Mouse (Mus musculus) neural tube, embryonic 12.5 days (tissue): ENCODE results near the gene Selp. TPM values are rescaled to one million over a fixed set of nuclear protein-coding genes. Genes with fewer than 3 reads are reported as not detected.

ENCODE experiments used
- ATAC-seq: fragments of 200-750 bp; cut with Nextera tagmentation; 2 replicates; pipeline ENCODE4 v1.8.0; 2017; ENCODE audit warnings: low read depth, mild to moderate bottlenecking, moderate TSS enrichment, moderate library complexity; ENCODE audit not compliant: low FRiP score
- H3K27ac ChIP-seq: fragments of 300-500 bp; sonication (generic); 2 replicates; pipeline ENCODE4 v1.5.1; 2016
- H3K27me3 ChIP-seq: fragments of 300-500 bp; sonication (generic); replicated peaks from 2 replicates; pipeline ENCODE4 v1.6.1; 2016; ENCODE audit warnings: mild to moderate bottlenecking
- H3K36me3 ChIP-seq: fragments of 300-500 bp; sonication (generic); 2 replicates; pipeline ENCODE4 v1.6.1; 2016; ENCODE audit warnings: mild to moderate bottlenecking
- H3K4me1 ChIP-seq: fragments of 300-500 bp; sonication (generic); 2 replicates; pipeline ENCODE4 v1.6.1; 2016
- H3K4me2 ChIP-seq: fragments of 300-500 bp; sonication (generic); replicated peaks from 2 replicates; pipeline ENCODE4 v1.6.1; 2016; ENCODE audit warnings: mild to moderate bottlenecking
- H3K4me3 ChIP-seq: fragments of 300-500 bp; sonication (generic); 2 replicates; pipeline ENCODE4 v1.5.1; 2016
- H3K9ac ChIP-seq: fragments of 300-500 bp; sonication (generic); 2 replicates; pipeline ENCODE4 v1.6.1; 2016; ENCODE audit warnings: mild to moderate bottlenecking
- H3K9me3 ChIP-seq: fragments of 300-500 bp; sonication (generic); 2 replicates; pipeline ENCODE4 v1.6.1; 2016; ENCODE audit warnings: mild to moderate bottlenecking
- WGBS: fragments of 180-500 bp; shearing (Covaris S2); methylation state at CpG from one replicate; pipeline ENCODE4 v1.1.7; 2016; 5-methylcytosine and 5-hydroxymethylcytosine counted together
- polyA plus RNA-seq: library from polyadenylated mRNA; unstranded; fragments of >200 nt; fragmentation: Nextera tagmentation; extraction: Ambion mirVana; gene quantifications from 2 replicates; pipeline ENCODE4 v1.2.1, GENCODE M21; 2016

Selp gene
- polyA plus RNA-seq, 1 experiment from 2014 or later: not detected

DNA sequence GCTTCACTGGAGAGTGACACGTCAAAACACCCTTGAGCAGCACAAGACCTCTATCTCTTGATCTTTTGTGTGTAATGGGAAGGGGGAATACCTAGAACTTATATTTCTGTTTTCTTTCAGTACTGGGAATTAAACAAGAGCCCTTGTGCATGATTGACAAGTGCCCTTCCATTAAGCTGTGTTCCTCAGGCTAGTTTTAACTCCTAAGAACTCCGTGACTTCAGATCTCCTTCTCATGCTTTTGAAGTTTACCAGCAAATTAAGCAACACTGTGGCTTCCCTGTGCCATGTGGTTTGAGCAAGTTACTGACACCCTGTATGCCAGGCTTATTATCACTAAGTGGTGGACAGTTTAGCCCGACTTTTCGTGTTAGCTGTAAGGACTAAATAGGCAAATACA, 32.0 kb upstream of the Selp start:
- Histone ChIP-seq H3K36me3 (no peaks in the 10 kb centered on the region), H3K27ac (no peak overlapping the region), H3K4me3 (no peak overlapping the region), H3K4me1 (no peaks in the 10 kb centered on the region), H3K4me2 (no peak overlapping the region), H3K27me3 (no peaks in the 10 kb centered on the region), H3K9ac (no peak overlapping the region), H3K9me3 (no peaks in the 10 kb centered on the region)
- 90% methylated on average over 4 of the region's 4 CpGs for WGBS
- no peak for ATAC-seq

DNA sequence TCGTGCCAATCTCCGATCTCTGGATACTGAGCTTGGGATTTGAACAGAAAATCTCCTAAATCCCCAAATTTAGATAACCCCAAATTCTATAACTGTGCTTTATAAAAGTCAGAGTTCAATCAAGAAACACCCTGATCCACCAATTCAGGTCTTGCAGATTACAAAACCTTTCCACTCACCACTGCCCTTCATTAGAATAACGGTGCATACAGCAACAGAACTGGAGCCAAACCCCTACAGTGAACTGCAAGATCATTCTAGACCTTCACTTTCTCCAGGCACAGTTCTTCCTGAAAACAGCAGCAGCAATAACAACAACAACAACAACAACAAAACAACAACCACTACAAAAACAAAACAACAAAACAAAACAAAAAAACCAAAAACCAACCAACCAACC, 28.3 kb upstream of the Selp start:
- Histone ChIP-seq H3K4me2 (no peak overlapping the region), H3K9me3 (no peaks in the 10 kb centered on the region), H3K4me3 (no peak overlapping the region), H3K27me3 (no peaks in the 10 kb centered on the region), H3K27ac (no peak overlapping the region), H3K9ac (no peak overlapping the region), H3K36me3 (no peaks in the 10 kb centered on the region), H3K4me1 (no peaks in the 10 kb centered on the region)
- ATAC-seq: no peak
- WGBS: 84% methylated on average over 3 of the region's 3 CpGs

DNA sequence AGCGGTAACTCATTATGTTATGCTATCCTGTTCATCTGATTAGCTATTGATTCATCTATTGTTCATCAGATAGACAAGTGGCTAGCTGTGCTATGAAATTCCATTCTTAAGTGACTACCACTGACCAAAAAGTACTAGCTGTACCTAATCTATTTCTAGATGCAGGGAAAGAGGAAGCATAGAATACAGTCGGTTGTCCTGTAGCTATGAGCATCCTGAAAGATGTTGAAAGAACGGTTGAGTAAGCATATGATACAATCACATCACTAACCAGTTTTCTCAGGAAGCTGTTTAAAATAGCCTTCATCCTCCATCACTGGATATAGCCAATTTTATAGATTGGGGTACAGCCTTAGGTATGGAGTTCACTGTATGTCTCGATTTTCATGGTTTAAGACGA, 27.2 kb upstream of the Selp start:
- Histone ChIP-seq H3K27ac (no peak overlapping the region), H3K4me2 (no peak overlapping the region), H3K27me3 (no peaks in the 10 kb centered on the region), H3K9me3 (no peaks in the 10 kb centered on the region), H3K4me3 (no peak overlapping the region), H3K36me3 (no peaks in the 10 kb centered on the region), H3K9ac (no peak overlapping the region), H3K4me1 (no peaks in the 10 kb centered on the region)
- ATAC-seq: no peak
- 93% methylated on average over 5 of the region's 5 CpGs for WGBS

DNA sequence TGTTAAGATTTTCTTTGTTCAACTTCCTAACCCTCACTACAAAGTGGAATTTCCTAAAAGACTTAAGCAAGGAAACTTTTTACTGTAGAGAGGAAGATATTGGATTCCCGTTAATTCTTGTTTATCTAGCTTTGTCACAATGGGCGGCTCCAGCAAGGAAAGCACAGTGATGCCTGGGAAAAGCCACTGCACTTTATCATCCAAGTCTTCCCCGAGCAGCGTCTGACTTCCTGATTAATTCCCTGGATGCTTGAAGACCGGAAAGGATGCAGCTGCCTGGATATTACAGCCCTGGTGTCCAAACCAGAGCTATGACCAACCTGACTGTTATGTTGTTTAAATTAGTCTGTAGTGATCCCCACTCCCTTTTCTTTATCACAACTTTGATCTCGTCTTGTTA, 18.3 kb upstream of the Selp start:
- no peak overlapping the region for H3K9ac ChIP-seq
- no peak overlapping the region for H3K4me3 ChIP-seq
- no peaks in the 10 kb centered on the region for H3K36me3 ChIP-seq
- H3K4me2 ChIP-seq: no peak overlapping the region
- no peaks in the 10 kb centered on the region for H3K4me1 ChIP-seq
- no peaks in the 10 kb centered on the region for H3K9me3 ChIP-seq
- 72% methylated on average over 6 of the region's 6 CpGs for WGBS
- H3K27ac ChIP-seq: no peak overlapping the region
- no peak for ATAC-seq
- no peaks in the 10 kb centered on the region for H3K27me3 ChIP-seq

DNA sequence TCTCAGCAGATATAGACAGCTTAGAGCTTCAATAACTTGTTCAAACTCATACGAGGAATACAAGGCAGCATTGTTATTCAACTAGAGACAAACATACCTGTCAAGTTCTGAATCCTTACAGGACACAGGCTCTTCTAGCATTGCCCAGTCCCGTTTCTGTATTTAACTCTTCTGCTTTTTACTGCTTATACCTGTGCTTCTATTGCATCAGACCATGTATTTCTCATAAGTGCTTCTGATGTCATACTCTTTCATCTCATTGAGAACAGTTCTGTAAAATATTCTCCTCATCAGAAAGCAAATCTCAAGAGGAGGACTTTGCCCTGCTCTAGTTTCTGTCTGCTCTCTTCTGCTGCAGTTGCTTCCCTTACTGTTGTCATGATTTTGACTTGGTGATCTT, 17.2 kb upstream of the Selp start:
- ATAC-seq: no peak
- H3K9me3 ChIP-seq: no peaks in the 10 kb centered on the region
- H3K9ac ChIP-seq: no peak overlapping the region
- 81% methylated on average over 2 of the region's 2 CpGs for WGBS
- H3K27me3 ChIP-seq: no peaks in the 10 kb centered on the region
- H3K4me3 ChIP-seq: no peak overlapping the region
- no peak overlapping the region for H3K4me2 ChIP-seq
- no peak overlapping the region for H3K27ac ChIP-seq
- H3K36me3 ChIP-seq: no peaks in the 10 kb centered on the region
- H3K4me1 ChIP-seq: no peaks in the 10 kb centered on the region

DNA sequence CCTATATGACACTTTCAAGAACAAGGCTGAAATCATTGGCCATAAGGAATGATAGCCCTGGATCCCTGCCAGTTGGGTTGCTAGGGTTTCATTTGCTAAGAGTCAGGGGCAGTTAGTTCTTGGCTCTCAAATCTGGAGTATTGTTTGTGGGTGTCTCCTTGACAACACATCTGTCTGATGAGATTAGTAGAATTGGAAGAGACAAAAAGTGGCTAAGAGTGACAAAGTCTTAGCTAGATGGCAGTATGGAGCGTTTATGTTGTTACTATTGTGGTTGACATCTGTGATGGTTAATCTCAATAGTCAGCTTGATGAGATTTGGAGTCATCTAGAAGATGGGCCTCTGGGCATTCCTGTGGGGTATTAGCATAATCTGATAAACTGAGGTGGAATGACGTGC, 16.7 kb upstream of the Selp start:
- no peaks in the 10 kb centered on the region for H3K9me3 ChIP-seq
- H3K4me2 ChIP-seq: no peak overlapping the region
- no peaks in the 10 kb centered on the region for H3K27me3 ChIP-seq
- 78% methylated on average over 2 of the region's 2 CpGs for WGBS
- no peak overlapping the region for H3K9ac ChIP-seq
- no peak overlapping the region for H3K4me3 ChIP-seq
- H3K27ac ChIP-seq: no peak overlapping the region
- no peaks in the 10 kb centered on the region for H3K36me3 ChIP-seq
- ATAC-seq: no peak
- no peaks in the 10 kb centered on the region for H3K4me1 ChIP-seq

DNA sequence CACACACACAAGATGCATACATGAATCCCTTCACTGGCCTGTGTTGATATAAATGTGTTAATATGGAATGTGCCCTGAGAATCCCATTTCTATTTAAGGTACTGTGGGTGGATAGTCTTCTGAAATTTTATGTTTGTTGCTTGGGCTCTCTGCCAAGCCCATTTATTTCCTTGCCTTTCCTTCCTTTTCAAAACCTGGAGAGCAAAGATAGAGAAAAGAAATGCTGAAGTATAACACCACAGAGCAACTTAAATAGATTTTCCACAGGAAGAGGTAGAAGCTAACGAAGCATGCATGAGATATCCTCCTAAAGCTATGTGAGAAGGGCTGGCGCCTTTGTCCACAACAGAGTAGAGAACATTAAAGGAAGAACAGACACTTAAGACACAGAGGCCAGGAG, 5.3 kb upstream of the Selp start:
- 87% methylated on average over 2 of the region's 2 CpGs for WGBS
- no peak overlapping the region for H3K9ac ChIP-seq
- H3K4me1 ChIP-seq: no peaks in the 10 kb centered on the region
- no peak overlapping the region for H3K4me2 ChIP-seq
- no peak overlapping the region for H3K27ac ChIP-seq
- no peaks in the 10 kb centered on the region for H3K9me3 ChIP-seq
- H3K27me3 ChIP-seq: no peaks in the 10 kb centered on the region
- no peaks in the 10 kb centered on the region for H3K36me3 ChIP-seq
- no peak for ATAC-seq
- H3K4me3 ChIP-seq: no peak overlapping the region

DNA sequence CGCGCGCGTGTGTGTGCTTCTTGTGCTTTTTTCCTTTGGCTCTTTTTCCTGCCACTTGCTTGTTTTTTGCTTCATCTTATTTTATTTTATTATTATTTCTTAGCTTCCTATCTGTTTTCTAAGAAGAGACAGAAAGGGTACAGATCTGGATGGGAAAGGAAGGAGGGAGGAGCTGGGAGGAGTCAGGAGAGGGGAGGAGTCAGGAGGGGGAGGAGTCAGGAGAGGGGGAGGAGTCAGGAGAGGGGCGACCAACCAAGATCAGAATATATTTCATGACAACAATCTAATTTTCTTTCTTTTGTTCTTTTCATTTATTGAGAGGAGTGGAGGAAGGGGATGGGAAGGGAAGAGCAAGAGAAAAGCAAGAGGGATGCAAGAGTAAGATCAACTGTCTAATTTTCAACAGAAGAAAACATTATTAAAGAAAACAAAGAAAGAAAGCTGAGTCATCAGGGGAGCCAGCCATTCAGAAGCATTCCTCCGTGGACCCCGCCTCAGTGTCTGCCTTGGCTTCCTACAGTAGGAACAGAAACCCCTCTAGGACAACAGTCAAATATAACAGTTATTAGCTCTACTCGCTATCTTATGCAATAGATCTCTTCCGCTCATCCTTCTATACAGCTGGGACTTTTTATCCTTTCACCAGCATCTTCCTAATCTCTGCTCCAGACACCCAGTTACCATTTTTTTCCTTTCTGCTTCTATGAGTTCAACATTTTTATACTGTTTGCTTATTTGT, 4.3 kb upstream of the Selp start:
- Histone ChIP-seq H3K27ac (no peak overlapping the region), H3K4me1 (no peaks in the 10 kb centered on the region), H3K27me3 (no peaks in the 10 kb centered on the region), H3K4me2 (no peak overlapping the region), H3K9me3 (no peaks in the 10 kb centered on the region), H3K9ac (no peak overlapping the region), H3K4me3 (no peak overlapping the region), H3K36me3 (no peaks in the 10 kb centered on the region)
- no peak for ATAC-seq
- WGBS: 91% methylated on average over 9 of the region's 9 CpGs

DNA sequence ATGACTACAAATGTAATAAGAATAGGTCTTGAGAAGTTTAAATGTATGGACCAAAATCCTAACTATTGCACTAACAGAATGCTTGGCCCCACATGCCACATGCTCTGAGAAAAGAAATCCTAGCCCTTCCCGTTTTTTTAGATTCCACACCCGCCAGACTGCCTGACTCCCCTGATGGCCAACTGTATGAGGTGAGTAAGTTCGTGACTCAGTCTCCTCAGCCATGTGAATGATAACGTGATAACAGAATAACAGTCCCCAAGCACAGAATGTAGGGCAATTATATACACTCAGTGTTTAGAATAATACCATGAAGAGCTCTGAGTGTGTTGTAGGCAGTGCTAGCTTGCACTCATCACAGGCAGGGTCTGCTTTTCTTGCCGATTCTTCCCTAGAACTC, 784 bp upstream of the Selp start:
- Histone ChIP-seq H3K27me3 (no peaks in the 10 kb centered on the region), H3K4me1 (no peaks in the 10 kb centered on the region), H3K27ac (no peak overlapping the region), H3K9me3 (no peaks in the 10 kb centered on the region), H3K9ac (no peak overlapping the region), H3K4me2 (no peak overlapping the region), H3K4me3 (no peak overlapping the region), H3K36me3 (no peaks in the 10 kb centered on the region)
- 86% methylated on average over 5 of the region's 5 CpGs for WGBS
- ATAC-seq: no peak

DNA sequence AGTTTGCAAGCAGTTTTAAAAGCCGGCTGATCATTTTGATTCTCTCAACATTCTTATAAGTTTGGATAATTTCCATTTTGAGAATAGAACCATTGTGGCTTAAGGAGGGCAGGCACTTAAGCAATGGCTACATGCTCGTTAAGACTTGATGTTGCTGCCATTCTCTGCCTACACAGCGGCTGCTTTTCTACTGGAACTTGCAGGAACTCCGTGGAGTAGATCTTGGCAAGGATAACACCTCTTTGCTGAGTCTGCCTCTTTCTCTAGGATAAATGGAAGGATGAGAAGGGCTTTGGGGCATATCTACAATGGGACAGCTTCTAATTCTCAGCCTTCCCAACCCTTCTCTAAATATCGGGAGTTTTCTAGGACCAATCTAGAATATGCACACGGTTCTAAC, 583 bp downstream of the Selp start:
- H3K27me3 ChIP-seq: no peaks in the 10 kb centered on the region
- H3K4me2 ChIP-seq: no peak overlapping the region
- ATAC-seq: no peak

DNA sequence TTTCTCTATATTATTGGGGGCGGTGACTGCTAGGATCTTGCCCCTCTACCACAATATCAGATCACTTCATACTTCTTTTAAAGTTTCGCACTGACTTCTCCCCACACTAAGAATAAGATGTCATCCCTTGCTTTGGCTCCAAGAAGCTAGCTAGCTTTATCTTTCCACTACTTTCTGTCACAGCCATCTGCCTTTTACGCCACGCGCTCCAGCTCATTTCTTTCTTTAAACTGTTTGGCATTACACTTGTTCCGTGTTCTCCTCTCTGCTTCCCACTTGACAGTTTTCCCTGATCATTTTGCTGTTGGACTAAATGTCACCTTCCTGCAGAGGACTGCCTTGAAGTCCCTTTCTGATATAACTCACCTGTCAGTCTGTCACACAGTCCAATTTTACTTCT, 2.8 kb downstream of the Selp start:
- ATAC-seq: no peak

More for the DNA sequence above, 583 bp downstream of the Selp start:
- H3K27ac ChIP-seq: no peak overlapping the region
- WGBS: 78% methylated on average over 6 of the region's 6 CpGs
- H3K4me1 ChIP-seq: no peaks in the 10 kb centered on the region
- H3K4me3 ChIP-seq: no peak overlapping the region
- no peak overlapping the region for H3K9ac ChIP-seq
- H3K9me3 ChIP-seq: no peaks in the 10 kb centered on the region
- H3K36me3 ChIP-seq: no peaks in the 10 kb centered on the region

DNA sequence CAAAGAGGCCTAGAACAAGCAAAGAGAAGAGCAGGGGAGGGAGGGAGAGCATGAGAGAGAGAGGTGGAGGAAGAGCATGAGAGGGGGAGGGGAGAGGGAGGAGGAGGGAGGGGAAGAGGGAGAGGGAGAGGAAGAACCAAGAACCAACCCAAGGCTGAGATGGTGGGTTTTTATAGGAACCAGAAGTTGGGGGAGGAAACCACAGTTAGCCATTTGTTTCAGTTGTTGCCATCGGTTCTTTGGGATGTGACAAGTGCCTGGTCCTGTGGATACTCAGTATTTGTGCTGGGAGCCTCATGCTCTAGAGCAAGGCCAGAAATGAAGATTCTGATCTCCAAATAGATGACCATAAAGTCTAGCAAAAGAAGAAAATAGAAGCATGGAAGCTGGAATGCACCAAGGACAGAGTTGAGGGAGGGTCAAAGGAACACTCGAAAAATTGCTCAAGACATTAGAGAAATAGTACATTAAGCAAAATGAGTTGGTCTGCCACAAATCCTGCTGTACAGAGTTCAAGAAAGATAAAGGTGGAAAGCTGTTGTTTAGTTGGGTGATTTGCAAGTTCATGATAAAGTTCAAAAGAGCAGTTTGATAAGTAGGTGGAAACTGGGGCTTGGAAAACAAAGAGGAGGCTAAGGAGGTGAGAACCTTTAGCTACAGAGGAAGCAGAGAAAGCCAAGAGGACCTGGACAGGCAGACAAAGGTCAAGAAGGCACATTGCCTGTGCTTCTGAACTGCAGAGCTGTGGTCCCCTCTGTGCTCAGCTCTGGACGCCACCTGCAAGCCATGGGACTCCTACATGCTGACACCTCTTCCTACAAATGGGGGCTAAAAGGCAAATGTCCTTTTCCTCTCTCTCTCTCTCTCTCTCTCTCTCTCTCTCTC, 5.1 kb downstream of the Selp start:
- Histone ChIP-seq H3K4me1 (no peaks in the 10 kb centered on the region), H3K9ac (no peak overlapping the region), H3K27ac (no peak overlapping the region), H3K4me2 (no peak overlapping the region), H3K9me3 (no peaks in the 10 kb centered on the region), H3K4me3 (no peak overlapping the region), H3K27me3 (no peaks in the 10 kb centered on the region), H3K36me3 (no peaks in the 10 kb centered on the region)
- no peak for ATAC-seq
- 79% methylated on average over 3 of the region's 3 CpGs for WGBS

More for the DNA sequence above, 2.8 kb downstream of the Selp start:
- H3K4me3 ChIP-seq: no peak overlapping the region
- no peaks in the 10 kb centered on the region for H3K9me3 ChIP-seq
- H3K27me3 ChIP-seq: no peaks in the 10 kb centered on the region
- H3K9ac ChIP-seq: no peak overlapping the region
- H3K36me3 ChIP-seq: no peaks in the 10 kb centered on the region
- H3K4me1 ChIP-seq: no peaks in the 10 kb centered on the region
- 94% methylated on average over 6 of the region's 6 CpGs for WGBS
- H3K4me2 ChIP-seq: no peak overlapping the region
- no peak overlapping the region for H3K27ac ChIP-seq

DNA sequence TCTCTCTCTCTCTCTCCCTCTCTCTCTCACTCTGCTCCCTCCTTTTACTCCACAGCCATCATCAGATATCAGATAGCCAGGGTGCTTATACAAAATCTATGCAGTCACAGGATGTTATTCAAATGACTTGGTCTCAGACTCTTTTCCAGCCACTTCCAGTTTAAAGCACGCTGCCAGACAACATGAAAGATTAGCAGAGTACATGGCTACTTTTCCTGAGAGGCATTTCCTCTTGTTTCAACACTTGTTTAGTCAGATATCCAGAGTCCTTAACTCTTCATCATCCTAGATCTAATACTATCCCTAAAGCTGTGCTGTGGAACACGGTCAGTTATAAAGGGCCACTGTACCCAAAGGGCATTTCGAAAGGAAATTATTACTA, 5.7 kb downstream of the Selp start:
- no peaks in the 10 kb centered on the region for H3K9me3 ChIP-seq
- no peaks in the 10 kb centered on the region for H3K27me3 ChIP-seq
- H3K36me3 ChIP-seq: no peaks in the 10 kb centered on the region
- 94% methylated on average over 3 of the region's 3 CpGs for WGBS
- no peak overlapping the region for H3K27ac ChIP-seq
- no peak overlapping the region for H3K4me3 ChIP-seq
- H3K9ac ChIP-seq: no peak overlapping the region
- no peaks in the 10 kb centered on the region for H3K4me1 ChIP-seq
- no peak overlapping the region for H3K4me2 ChIP-seq
- ATAC-seq: no peak
